In genomic region chr4:133213268-133213590, GRCm38 (mm10) we compare ENCODE assay signal across 8 mouse cellular contexts. TPM values are rescaled to one million over a fixed set of nuclear protein-coding genes. Genes with fewer than 3 reads are reported as not detected.
DNase-seq lines count a peak whose midpoint lies in the region; ATAC-seq and TF ChIP-seq lines count a peak whose summit lies in the region.

No protein-coding gene starts in this region.

- H3K27ac ChIP-seq in forebrain, embryonic 15.5 days (replicated peaks): no peak overlapping the region
- no peak overlapping the region for H3K27ac ChIP-seq in limb, embryonic 12.5 days
- H3K27ac ChIP-seq in olfactory bulb, adult 2 months (ENCODE audit: insufficient read depth, low read depth, low read length): no peak overlapping the region
- H3K27ac ChIP-seq in thymus, adult 2 months (ENCODE audit: control insufficient read depth, insufficient read depth, low read length): no peak overlapping the region

- peak; percentile 59 to 64 for DNase-seq in cerebellum, adult 18-20 months
- no peak for DNase-seq in cerebellum, postnatal 4 days (ENCODE audit: low spot score in 2 of 2)
- peak; percentile 71 for DNase-seq in ES-CJ7 (ENCODE audit: low read depth, low spot score)
- no peak for DNase-seq in thymus, adult 2 months

- no peaks in the 10 kb centered on the region for H3K9me3 ChIP-seq in forebrain, embryonic 15.5 days
- H3K9me3 ChIP-seq in limb, embryonic 12.5 days: no peaks in the 10 kb centered on the region

- peak overlapping the region; percentile 51 for H3K4me3 ChIP-seq in forebrain, embryonic 15.5 days
- peak overlapping the region; percentile 76 for H3K4me3 ChIP-seq in limb, embryonic 12.5 days (replicated peaks)
- H3K4me3 ChIP-seq in olfactory bulb, adult 2 months (ENCODE audit: insufficient read depth, low read depth, low read length): peak overlapping the region; percentile 78
- no peak overlapping the region for H3K4me3 ChIP-seq in thymus, adult 2 months (ENCODE audit: control insufficient read depth, insufficient read depth, low read length)

- no peaks in the 10 kb centered on the region for H3K36me3 ChIP-seq in forebrain, embryonic 15.5 days
- H3K36me3 ChIP-seq in limb, embryonic 12.5 days: no peaks in the 10 kb centered on the region
- H3K36me3 ChIP-seq in thymus, adult 2 months (ENCODE audit: control insufficient read depth, insufficient read depth, low read length): no peaks in the 10 kb centered on the region

- peaks cover 17% of the 10 kb centered on the region for H3K4me1 ChIP-seq in forebrain, embryonic 15.5 days
- peaks cover 19% of the 10 kb centered on the region for H3K4me1 ChIP-seq in limb, embryonic 12.5 days (replicated peaks)
- H3K4me1 ChIP-seq in olfactory bulb, adult 2 months (ENCODE audit: control insufficient read depth, insufficient read depth, low read length): peaks cover 17% of the 10 kb centered on the region
- H3K4me1 ChIP-seq in thymus, adult 2 months (replicated peaks; ENCODE audit: control insufficient read depth, insufficient read depth, low read length): peaks cover 19% of the 10 kb centered on the region

- TF ChIP-seq CTCF in olfactory bulb, adult 2 months (IDR thresholded peaks at IDR 0.05; ENCODE audit: insufficient read depth, low read depth, low read length): no peak
- no peak for TF ChIP-seq CTCF in thymus, adult 2 months (IDR thresholded peaks at IDR 0.05; ENCODE audit: borderline replicate concordance, control insufficient read depth, extremely low read depth, insufficient read depth, low read length, poor library complexity)

- 0% methylated on average over 9 of the region's 9 CpGs for whole genome bisulfite sequencing in forebrain, embryonic 15.5 days
- 2% methylated on average over 9 of the region's 9 CpGs for WGBS in limb, embryonic 12.5 days
- 2% methylated on average over 9 of the region's 9 CpGs for WGBS in olfactory bulb, adult 2 months
- 15% methylated on average over 9 of the region's 9 CpGs for WGBS in thymus, adult 2 months

- TF ChIP-seq POLR2A in olfactory bulb, adult 2 months (IDR thresholded peaks at IDR 0.05; ENCODE audit: insufficient read depth, low read depth, low read length): no peak
- TF ChIP-seq POLR2A in thymus, adult 2 months (IDR thresholded peaks at IDR 0.05; ENCODE audit: control insufficient read depth, extremely low read depth, insufficient read depth, low read length, poor library complexity): no peak

- peaks cover 20% of the 10 kb centered on the region; the same call in 1 of the 2 replicates for H3K27me3 ChIP-seq in forebrain, embryonic 15.5 days
- H3K27me3 ChIP-seq in limb, embryonic 12.5 days: peaks cover 53% of the 10 kb centered on the region
- no peaks in the 10 kb centered on the region for H3K27me3 ChIP-seq in thymus, adult 2 months (ENCODE audit: control insufficient read depth, insufficient read depth, low read length)

- H3K9ac ChIP-seq in forebrain, embryonic 15.5 days (replicated peaks): no peak overlapping the region; the same call in 1 of the 2 replicates
- no peak overlapping the region for H3K9ac ChIP-seq in limb, embryonic 12.5 days (replicated peaks)

- ATAC-seq in forebrain, embryonic 15.5 days (replicated peaks): no peak
- no peak for ATAC-seq in limb, embryonic 12.5 days (ENCODE audit: insufficient number of reproducible peaks, insufficient read depth, low FRiP score, low TSS enrichment, low read depth)
- no peak for ATAC-seq in megakaryocyte-erythroid progenitor cell, adult 5-6 weeks (replicated peaks; ENCODE audit: low FRiP score, low TSS enrichment, poor library complexity, severe bottlenecking)

- H3K4me2 ChIP-seq in forebrain, embryonic 15.5 days (replicated peaks): peak overlapping the region; percentile 99
- peak overlapping the region; percentile 99 for H3K4me2 ChIP-seq in limb, embryonic 12.5 days

RNA-seq across cellular contexts. Expression of gene Gpr3, which starts 0.9 kb away (rescaled TPM):
- 0.48 and 0.55 TPM in 2 replicates for polyA plus RNA-seq in forebrain, embryonic 15.5 days (2015; fragmentation: Nextera tagmentation; extraction: Ambion mirVana)
- 0.24 and 0.58 TPM in 2 replicates for polyA plus RNA-seq in limb, embryonic 12.5 days (2016; fragmentation: Nextera tagmentation; extraction: Ambion mirVana)
- polyA plus RNA-seq in olfactory bulb, adult 2 months (2012; ENCODE audit: insufficient read depth, insufficient read length, low replicate concordance, missing spikeins): not detected in 2 replicates
- not detected in 2 replicates for total RNA-seq in megakaryocyte-erythroid progenitor cell, adult 5-6 weeks (2014; fragmentation: Nextera tagmentation)
- not detected in 2 replicates for total RNA-seq in megakaryocyte-erythroid progenitor cell, adult 5-6 weeks (2017)
- polyA plus RNA-seq in thymus, adult 2 months (2012; rRNA removed): 0.15 TPM in 1 of 2 replicates, not detected in the other

RNA-seq across cellular contexts. Expression of gene Cd164l2, which starts 1.3 kb away (rescaled TPM):
- polyA plus RNA-seq in forebrain, embryonic 15.5 days (2015; fragmentation: Nextera tagmentation; extraction: Ambion mirVana): 0.38 and 0.87 TPM in 2 replicates
- 3.2 and 4.6 TPM in 2 replicates for polyA plus RNA-seq in limb, embryonic 12.5 days (2016; fragmentation: Nextera tagmentation; extraction: Ambion mirVana)
- not detected in 2 replicates for polyA plus RNA-seq in olfactory bulb, adult 2 months (2012; ENCODE audit: insufficient read depth, insufficient read length, low replicate concordance, missing spikeins)
- total RNA-seq in megakaryocyte-erythroid progenitor cell, adult 5-6 weeks (2014; fragmentation: Nextera tagmentation): not detected in 2 replicates
- total RNA-seq in megakaryocyte-erythroid progenitor cell, adult 5-6 weeks (2017): not detected in 2 replicates
- polyA plus RNA-seq in thymus, adult 2 months (2012; rRNA removed): 0.90 and 1.1 TPM in 2 replicates

RNA-seq across cellular contexts. Expression of gene Map3k6, which starts 27.4 kb away (rescaled TPM):
- polyA plus RNA-seq in forebrain, embryonic 15.5 days (2015; fragmentation: Nextera tagmentation; extraction: Ambion mirVana): 1.7 and 1.8 TPM in 2 replicates
- polyA plus RNA-seq in limb, embryonic 12.5 days (2016; fragmentation: Nextera tagmentation; extraction: Ambion mirVana): 2.3 and 2.9 TPM in 2 replicates
- polyA plus RNA-seq in olfactory bulb, adult 2 months (2012; ENCODE audit: insufficient read depth, insufficient read length, low replicate concordance, missing spikeins): not detected in 2 replicates
- total RNA-seq in megakaryocyte-erythroid progenitor cell, adult 5-6 weeks (2014; fragmentation: Nextera tagmentation): 10.6 and 15.9 TPM in 2 replicates
- total RNA-seq in megakaryocyte-erythroid progenitor cell, adult 5-6 weeks (2017): 6.9 and 7.0 TPM in 2 replicates
- polyA plus RNA-seq in thymus, adult 2 months (2012; rRNA removed): 2.8 and 4.6 TPM in 2 replicates

RNA-seq across cellular contexts. Expression of gene Sytl1, which starts 49.7 kb away (rescaled TPM):
- 0.29 and 0.61 TPM in 2 replicates for polyA plus RNA-seq in forebrain, embryonic 15.5 days (2015; fragmentation: Nextera tagmentation; extraction: Ambion mirVana)
- 3.8 and 4.1 TPM in 2 replicates for polyA plus RNA-seq in limb, embryonic 12.5 days (2016; fragmentation: Nextera tagmentation; extraction: Ambion mirVana)
- not detected in 2 replicates for polyA plus RNA-seq in olfactory bulb, adult 2 months (2012; ENCODE audit: insufficient read depth, insufficient read length, low replicate concordance, missing spikeins)
- 0.44 and 1.6 TPM in 2 replicates for total RNA-seq in megakaryocyte-erythroid progenitor cell, adult 5-6 weeks (2014; fragmentation: Nextera tagmentation)
- 1.9 TPM in 1 of 2 replicates, not detected in the other for total RNA-seq in megakaryocyte-erythroid progenitor cell, adult 5-6 weeks (2017)
- 39.7 and 45.2 TPM in 2 replicates for polyA plus RNA-seq in thymus, adult 2 months (2012; rRNA removed)

Comparison
In these comparisons a context has a peak if more than half of its experiments do, and no peak if none do; other contexts are left out.
1. DNase-seq: peak in cerebellum, adult 18-20 months (2 of 2) and ES-CJ7 (single experiment); none in cerebellum, postnatal 4 days (0 of 2) and thymus, adult 2 months (single experiment).